Mouse (Mus musculus): Measurements from ENCODE around the gene Car2. TPM values are rescaled to one million over a fixed set of nuclear protein-coding genes. Genes with fewer than 3 reads are reported as not detected.

Gene Car2
- polyA plus RNA-seq (2016; fragmentation: Nextera tagmentation; extraction: Ambion mirVana), result 44.3 and 46.3 TPM in 2 replicates

DNA sequence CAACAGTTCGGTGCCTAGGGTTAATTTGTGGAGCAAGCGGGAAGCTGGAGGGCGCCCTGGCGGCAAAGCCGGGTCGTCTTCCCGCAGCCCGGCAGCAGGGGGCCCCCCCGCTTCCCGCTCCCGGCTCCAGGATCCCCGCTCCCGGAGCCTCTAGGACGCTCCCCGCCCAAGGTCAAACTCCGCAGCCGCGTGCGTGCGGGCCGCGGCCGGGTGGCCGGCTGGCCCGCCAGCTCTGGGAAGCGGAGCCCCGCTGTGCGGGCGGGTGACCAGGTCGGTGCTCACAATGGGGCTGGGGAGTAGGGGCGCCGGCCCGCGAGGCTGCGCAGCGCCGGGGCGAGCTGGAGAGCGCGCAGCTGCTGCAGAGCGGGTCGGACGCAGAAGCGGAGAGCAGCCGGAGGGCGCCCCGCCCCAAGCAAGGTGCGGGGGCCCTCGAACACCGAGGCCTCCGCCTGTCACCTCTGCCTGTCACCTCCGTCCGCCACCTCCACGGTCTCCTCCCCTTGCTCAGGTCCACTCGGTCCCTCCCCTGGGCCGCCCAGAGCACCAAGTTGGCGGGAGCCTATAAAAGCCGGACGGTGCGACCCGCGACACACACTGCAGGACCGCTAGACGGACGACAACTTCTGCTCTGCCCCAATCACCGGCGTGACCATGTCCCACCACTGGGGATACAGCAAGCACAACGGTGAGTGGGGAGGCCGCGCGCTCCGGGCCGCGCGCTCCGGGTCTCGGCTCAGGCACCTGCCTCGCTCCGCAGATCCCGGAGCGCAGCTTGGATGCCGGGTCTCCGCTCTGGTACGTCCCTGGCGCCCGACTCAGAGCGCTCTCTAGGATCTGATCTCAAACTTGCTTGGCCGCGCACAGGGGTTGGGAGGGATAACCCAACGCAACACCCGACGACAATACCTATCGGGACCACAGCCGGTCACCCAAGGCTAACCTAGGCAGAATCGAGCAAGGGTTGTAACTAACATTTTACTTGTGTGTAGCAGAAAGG lies at the start of gene Car2:
Gene Car2, plus strand, starts transcription at position 172 of the 997 bp plus-strand sequence.
- Histone ChIP-seq H3K27me3 (replicated peaks) (0 out of 2 replicates have a peak, but pooled peaks cover 3% of the 10 kb centered on the region), H3K4me3 (peak within 1 kb of the TSS; percentile 77), H3K9me3 (no peaks in the 10 kb centered on the region), H3K4me1 (no peaks in the 10 kb centered on the region), H3K27ac (no peak within 1 kb of the TSS), H3K4me2 (replicated peaks) (peak within 1 kb of the TSS; percentile 79), H3K36me3 (no peaks in the 10 kb centered on the region), H3K9ac (peak within 1 kb of the TSS; percentile 68)
- peak; percentile 89 for ATAC-seq (ENCODE audit: low FRiP score, low read depth)
- WGBS, result 1% methylated on average over 94 of the region's 95 CpGs

GRCm38 (mm10) chr3:14838936-14839335 lies 47.1 kb upstream of the Car2 start:
- no peaks in the 10 kb centered on the region for H3K27me3 ChIP-seq (replicated peaks)
- no peak overlapping the region for H3K4me2 ChIP-seq (replicated peaks)
- H3K4me1 ChIP-seq, result no peaks in the 10 kb centered on the region
- no peaks in the 10 kb centered on the region for H3K9me3 ChIP-seq
- H3K36me3 ChIP-seq, result no peaks in the 10 kb centered on the region
- no peak overlapping the region for H3K4me3 ChIP-seq
- 91% methylated on average over 1 of the region's 1 CpGs for WGBS
- H3K9ac ChIP-seq, result no peak overlapping the region
- H3K27ac ChIP-seq, result no peak overlapping the region
- no peak for ATAC-seq (ENCODE audit: low FRiP score, low read depth)

DNA sequence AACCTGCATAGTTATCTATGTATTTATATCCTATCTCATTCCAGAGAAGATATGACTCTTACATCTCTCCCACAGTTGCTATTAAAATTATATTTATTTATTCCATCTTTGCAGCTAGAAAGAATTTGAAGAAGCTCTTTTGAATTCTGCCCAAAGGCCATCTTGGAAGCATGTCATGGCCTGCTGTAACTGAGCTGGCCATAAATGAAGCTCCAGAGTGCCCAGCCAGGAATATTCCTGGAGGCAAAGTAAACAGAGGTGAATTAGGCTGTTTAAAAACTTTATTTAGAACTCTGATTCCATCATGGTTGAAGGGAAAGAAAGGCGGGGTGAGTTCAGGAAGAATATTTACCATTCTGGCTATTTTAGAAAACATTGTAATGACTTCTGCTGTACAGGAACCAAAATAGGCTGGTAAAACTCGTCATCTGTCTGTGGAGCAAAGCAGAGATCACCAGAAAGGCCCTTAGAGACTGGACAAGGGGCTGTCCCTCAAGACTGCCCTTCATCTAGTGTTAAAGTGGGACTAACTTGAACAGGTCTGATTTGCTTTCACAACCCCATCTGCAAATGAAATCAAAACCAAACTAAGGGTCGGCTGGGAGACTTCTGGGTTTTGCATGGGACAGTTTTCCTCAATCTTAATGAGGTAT lies 46.5 kb upstream of the Car2 start:
- Histone ChIP-seq H3K9ac (no peak overlapping the region), H3K27ac (no peak overlapping the region), H3K4me1 (no peaks in the 10 kb centered on the region), H3K9me3 (no peaks in the 10 kb centered on the region), H3K4me3 (no peak overlapping the region), H3K4me2 (replicated peaks) (no peak overlapping the region), H3K36me3 (no peaks in the 10 kb centered on the region), H3K27me3 (replicated peaks) (no peaks in the 10 kb centered on the region)
- 79% methylated on average over 3 of the region's 3 CpGs for WGBS
- no peak for ATAC-seq (ENCODE audit: low FRiP score, low read depth)

DNA sequence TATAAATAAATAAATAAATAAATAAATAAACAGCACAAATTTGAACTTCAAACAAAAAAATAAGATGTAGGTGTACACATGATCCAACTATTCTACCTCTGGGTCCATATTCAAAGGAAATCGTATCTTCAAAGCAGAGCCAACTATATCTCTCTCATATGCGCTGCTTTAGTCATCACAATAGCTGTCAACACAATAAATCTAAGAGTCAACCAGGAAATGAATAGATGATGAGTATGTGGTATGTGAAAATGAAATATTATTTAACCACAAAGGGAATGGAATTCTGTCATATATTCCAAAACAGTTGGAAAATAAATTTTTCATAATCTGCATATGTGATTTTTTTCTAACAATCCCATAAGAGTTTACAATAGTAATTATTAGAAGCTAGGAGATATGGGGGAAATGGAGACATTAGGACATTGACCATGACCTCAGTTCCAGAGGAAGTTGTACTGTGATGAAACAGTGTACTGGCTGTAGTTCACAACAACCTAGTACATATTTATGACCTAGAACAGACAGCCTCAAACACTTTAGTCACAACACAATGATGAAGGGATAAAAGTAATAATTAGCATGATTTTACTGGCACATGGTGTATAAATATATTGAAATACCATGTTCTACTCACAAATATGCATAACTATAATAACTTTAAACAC lies 37.4 kb upstream of the Car2 start:
- ATAC-seq (ENCODE audit: low FRiP score, low read depth), result no peak
- Histone ChIP-seq H3K4me3 (no peak overlapping the region), H3K36me3 (no peaks in the 10 kb centered on the region), H3K27ac (no peak overlapping the region), H3K4me2 (replicated peaks) (no peak overlapping the region), H3K27me3 (replicated peaks) (no peaks in the 10 kb centered on the region), H3K9ac (no peak overlapping the region), H3K9me3 (no peaks in the 10 kb centered on the region), H3K4me1 (no peaks in the 10 kb centered on the region)
- WGBS, result 94% methylated on average over 2 of the region's 2 CpGs

GRCm38 (mm10) chr3:14853966-14854365 lies 32.1 kb upstream of the Car2 start:
- Histone ChIP-seq H3K27ac (no peak overlapping the region), H3K9me3 (no peaks in the 10 kb centered on the region), H3K27me3 (replicated peaks) (no peaks in the 10 kb centered on the region), H3K4me2 (replicated peaks) (no peak overlapping the region), H3K9ac (no peak overlapping the region), H3K4me3 (no peak overlapping the region), H3K36me3 (no peaks in the 10 kb centered on the region), H3K4me1 (no peaks in the 10 kb centered on the region)
- WGBS, result 85% methylated on average over 5 of the region's 5 CpGs
- no peak for ATAC-seq (ENCODE audit: low FRiP score, low read depth)

DNA sequence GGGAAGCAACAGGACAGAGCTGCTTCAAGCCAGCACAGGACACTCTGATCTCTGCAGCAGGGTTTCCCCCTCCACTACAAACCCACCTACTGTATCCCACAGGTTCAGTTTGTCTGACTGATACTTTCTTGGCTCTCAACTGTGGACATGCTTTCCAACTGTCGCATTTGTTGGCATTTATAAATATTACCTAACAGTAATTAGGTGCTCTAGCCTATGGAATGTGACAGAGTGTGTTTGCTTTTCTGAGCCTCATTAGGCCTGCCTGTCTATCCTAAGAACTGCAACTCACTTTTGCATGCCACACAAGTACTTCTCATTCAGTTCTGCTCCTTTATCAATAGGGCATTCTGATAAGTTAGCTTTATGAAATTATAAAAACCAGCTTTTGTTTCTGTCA lies 31.6 kb upstream of the Car2 start:
- no peak overlapping the region for H3K4me3 ChIP-seq

GRCm38 (mm10) chr3:14857874-14858273 lies 28.2 kb upstream of the Car2 start:
- Histone ChIP-seq H3K36me3 (no peaks in the 10 kb centered on the region), H3K27ac (no peak overlapping the region), H3K9ac (no peak overlapping the region), H3K4me1 (peaks cover 4% of the 10 kb centered on the region; the same call in 1 of the 2 replicates), H3K9me3 (no peaks in the 10 kb centered on the region), H3K4me2 (replicated peaks) (no peak overlapping the region), H3K4me3 (no peak overlapping the region), H3K27me3 (replicated peaks) (no peaks in the 10 kb centered on the region)
- WGBS, result 84% methylated on average over 3 of the region's 3 CpGs
- ATAC-seq (ENCODE audit: low FRiP score, low read depth), result no peak

More for the DNA sequence above, 31.6 kb upstream of the Car2 start:
- no peak overlapping the region for H3K4me2 ChIP-seq (replicated peaks)
- no peak overlapping the region for H3K9ac ChIP-seq
- H3K27ac ChIP-seq, result no peak overlapping the region
- H3K9me3 ChIP-seq, result no peaks in the 10 kb centered on the region
- WGBS, result 79% methylated on average over 1 of the region's 1 CpGs
- ATAC-seq (ENCODE audit: low FRiP score, low read depth), result no peak
- H3K36me3 ChIP-seq, result no peaks in the 10 kb centered on the region
- no peaks in the 10 kb centered on the region for H3K4me1 ChIP-seq
- no peaks in the 10 kb centered on the region for H3K27me3 ChIP-seq (replicated peaks)

- no peaks in the 10 kb centered on the region for H3K27me3 ChIP-seq (replicated peaks)
- no peaks in the 10 kb centered on the region for H3K36me3 ChIP-seq
- peaks cover 9% of the 10 kb centered on the region for H3K4me1 ChIP-seq
- H3K4me3 ChIP-seq, result no peak overlapping the region
- H3K9ac ChIP-seq, result no peak overlapping the region
- H3K4me2 ChIP-seq (replicated peaks), result no peak overlapping the region
- no peak overlapping the region for H3K27ac ChIP-seq
- ATAC-seq (ENCODE audit: low FRiP score, low read depth), result no peak
- WGBS, result 81% methylated on average over 3 of the region's 3 CpGs
- no peaks in the 10 kb centered on the region for H3K9me3 ChIP-seq
Observed at GRCm38 (mm10) chr3:14860291-14860690, 25.8 kb upstream of the Car2 start.

DNA sequence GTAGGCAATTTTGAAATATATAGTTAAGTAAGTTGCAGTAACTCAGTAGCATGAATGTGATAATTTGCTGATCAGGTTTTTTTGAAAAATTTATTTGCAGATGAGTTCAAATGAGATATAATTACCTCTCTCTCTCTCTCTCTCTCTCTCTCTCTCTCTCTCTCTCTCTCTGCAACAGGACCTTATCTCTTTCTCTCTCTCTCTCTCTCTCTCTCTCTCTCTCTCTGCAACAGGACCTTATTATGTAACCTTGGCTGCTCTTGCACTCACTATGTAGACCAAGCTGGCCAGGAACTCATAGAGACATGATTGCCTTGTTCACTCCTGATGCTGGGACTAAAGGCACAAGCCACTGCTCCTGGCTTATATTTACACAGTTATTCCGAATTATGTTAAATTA lies 24.9 kb upstream of the Car2 start:
- no peak overlapping the region for H3K4me2 ChIP-seq (replicated peaks)
- no peak overlapping the region for H3K27ac ChIP-seq
- no peaks in the 10 kb centered on the region for H3K9me3 ChIP-seq
- H3K36me3 ChIP-seq, result no peaks in the 10 kb centered on the region
- H3K4me3 ChIP-seq, result no peak overlapping the region
- H3K27me3 ChIP-seq (replicated peaks), result no peaks in the 10 kb centered on the region
- no peak overlapping the region for H3K9ac ChIP-seq
- WGBS, result 86% methylated on average over 1 of the region's 1 CpGs
- H3K4me1 ChIP-seq, result peaks cover 9% of the 10 kb centered on the region
- no peak for ATAC-seq (ENCODE audit: low FRiP score, low read depth)

GRCm38 (mm10) chr3:14861787-14862186 lies 24.3 kb upstream of the Car2 start:
- WGBS, result 22% methylated on average over 4 of the region's 4 CpGs
- no peak overlapping the region for H3K27ac ChIP-seq
- peak overlapping the region; percentile 82 for H3K4me2 ChIP-seq (replicated peaks)
- no peaks in the 10 kb centered on the region for H3K36me3 ChIP-seq
- ATAC-seq (ENCODE audit: low FRiP score, low read depth), result no peak
- no peak overlapping the region for H3K9ac ChIP-seq
- H3K9me3 ChIP-seq, result no peaks in the 10 kb centered on the region
- H3K4me1 ChIP-seq, result peaks cover 9% of the 10 kb centered on the region
- H3K4me3 ChIP-seq, result no peak overlapping the region
- H3K27me3 ChIP-seq (replicated peaks), result no peaks in the 10 kb centered on the region

GRCm38 (mm10) chr3:14862654-14863021 lies 23.4 kb upstream of the Car2 start:
- Histone ChIP-seq H3K36me3 (no peaks in the 10 kb centered on the region), H3K9ac (peak overlapping the region; percentile 54), H3K9me3 (no peaks in the 10 kb centered on the region), H3K27ac (no peak overlapping the region), H3K4me3 (peak overlapping the region; percentile 42), H3K4me2 (replicated peaks) (peak overlapping the region; percentile 82), H3K4me1 (peaks cover 9% of the 10 kb centered on the region), H3K27me3 (replicated peaks) (no peaks in the 10 kb centered on the region)
- 1% methylated on average over 9 of the region's 9 CpGs for WGBS
- peak; percentile 91 for ATAC-seq (ENCODE audit: low FRiP score, low read depth)

Measured in neural tube, embryonic 12.5 days (tissue).